Mouse (Mus musculus): Measurements from ENCODE around the gene Chrm2.

Chrm2 gene

DNA sequence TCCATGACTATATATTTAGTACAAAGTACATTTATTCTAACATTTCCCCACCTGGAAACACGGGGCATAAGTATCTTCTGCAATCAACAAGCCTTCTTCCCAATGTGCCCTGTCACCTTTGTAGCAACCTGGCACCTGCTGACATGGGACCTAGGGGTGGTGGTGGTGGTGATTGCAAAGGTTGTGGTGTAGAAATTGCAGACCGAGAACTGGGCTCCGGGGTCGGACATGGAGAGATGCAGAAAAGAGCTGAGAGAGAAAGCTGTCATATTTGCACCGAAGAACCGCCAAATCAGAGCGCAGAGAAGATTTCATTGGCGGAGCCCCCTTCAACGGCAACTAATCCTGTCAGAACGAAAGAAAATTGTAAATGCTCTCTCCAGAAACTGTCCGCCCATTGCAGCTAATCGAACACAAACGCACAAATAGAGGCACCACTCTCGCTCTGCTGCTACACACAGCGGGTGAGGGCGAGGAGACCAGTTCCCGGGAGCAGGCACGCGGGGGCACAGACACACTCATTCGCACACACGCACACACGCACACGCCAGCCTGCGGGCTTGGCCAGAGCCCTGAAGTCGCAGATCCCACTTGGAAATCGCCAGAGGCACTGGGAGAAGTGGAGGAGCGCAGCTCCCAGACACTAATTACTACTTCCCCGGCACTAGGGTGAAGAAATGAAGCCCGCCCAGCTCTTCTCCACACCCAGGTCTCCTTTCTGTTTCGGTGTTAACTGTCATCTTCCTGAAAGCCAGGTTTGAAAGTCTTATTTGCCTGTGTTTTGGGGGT is at the start of gene Chrm2:
Chrm2 (plus strand) TSS at position 473 of the 789 bp plus-strand sequence.
- ChIA-PET POLR2A (interaction anchor here in 1 of 4 experiments (0.5 kb wide), 1 partner anchor 942 kb away, joined by 6 read pairs; no protein-coding TSS in a partner anchor), CTCF (no interaction called here)

DNA sequence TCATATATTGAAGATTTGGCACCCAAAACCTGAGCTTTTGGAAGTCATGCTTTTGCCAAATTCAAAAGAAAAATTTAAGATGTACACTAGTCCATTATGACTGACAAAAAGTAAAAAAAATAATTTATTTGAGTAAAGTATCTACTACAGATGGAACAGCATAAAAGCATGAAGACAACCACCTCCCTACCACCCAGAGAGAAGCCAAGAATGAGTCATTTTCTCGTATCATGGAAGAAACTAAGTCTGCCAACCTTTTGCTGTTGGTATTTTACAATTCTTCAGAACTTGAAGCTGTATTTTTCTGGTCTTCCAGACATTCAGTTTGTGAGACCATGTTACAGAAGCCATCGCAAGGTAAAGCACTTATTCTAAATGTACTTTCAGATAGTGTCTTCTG is 13.9 kb upstream of the Chrm2 start:
- ChIA-PET POLR2A (interaction anchor here in 1 of 4 experiments (1.5 kb wide), 1 partner anchor 11 kb away, joined by 3 read pairs; no protein-coding TSS in a partner anchor), CTCF (no interaction called here)

DNA sequence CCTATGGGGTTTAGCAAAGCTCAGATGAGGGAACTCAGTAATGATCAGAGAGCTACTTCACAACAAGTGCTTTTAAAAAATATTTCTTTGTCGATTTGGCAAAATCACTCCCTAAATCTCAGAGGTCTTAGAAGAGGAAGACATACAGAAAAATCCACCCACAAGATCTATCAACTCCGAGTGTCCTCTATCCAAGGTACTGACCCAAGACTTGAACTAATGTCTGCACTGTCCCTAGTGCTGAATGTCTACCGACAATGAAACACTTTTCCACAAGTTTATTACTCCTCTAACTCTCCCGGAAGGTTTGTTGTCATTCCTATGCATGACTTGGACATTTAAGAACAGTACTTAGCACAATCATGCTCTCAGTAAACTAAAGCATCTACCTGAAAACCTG is 9.9 kb upstream of the Chrm2 start:
- POLR2A ChIA-PET: no interaction called here

DNA sequence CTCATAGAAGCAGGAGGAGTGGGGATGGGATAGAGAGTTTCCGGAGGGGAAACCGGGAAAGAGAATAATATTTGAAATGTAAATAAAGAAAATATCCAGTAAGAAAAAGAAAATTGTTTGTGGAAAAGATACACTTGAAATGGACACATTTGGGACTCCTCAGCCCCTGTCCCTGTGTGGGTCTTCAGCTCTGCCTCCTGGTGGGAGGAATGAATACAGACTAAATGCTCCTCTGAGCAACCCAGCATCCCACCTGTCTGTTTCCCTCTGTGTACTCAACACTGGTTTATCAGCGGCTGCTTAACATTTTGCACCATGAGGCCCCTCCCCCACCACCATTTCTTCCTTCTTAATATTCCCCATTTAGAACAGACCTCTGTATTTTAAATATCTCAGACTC is 3.8 kb upstream of the Chrm2 start:
- CTCF ChIA-PET: interaction anchor here in 1 of 4 experiments (1.2 kb wide), 1 partner anchor 9 kb away, joined by 3 read pairs; no protein-coding TSS in a partner anchor
- POLR2A ChIA-PET: interaction anchor here in 1 of 4 experiments (1.2 kb wide), 1 partner anchor 10 kb away, joined by 3 read pairs; no protein-coding TSS in a partner anchor

More for the DNA sequence above, 9.9 kb upstream of the Chrm2 start:
- CTCF ChIA-PET: no interaction called here

DNA sequence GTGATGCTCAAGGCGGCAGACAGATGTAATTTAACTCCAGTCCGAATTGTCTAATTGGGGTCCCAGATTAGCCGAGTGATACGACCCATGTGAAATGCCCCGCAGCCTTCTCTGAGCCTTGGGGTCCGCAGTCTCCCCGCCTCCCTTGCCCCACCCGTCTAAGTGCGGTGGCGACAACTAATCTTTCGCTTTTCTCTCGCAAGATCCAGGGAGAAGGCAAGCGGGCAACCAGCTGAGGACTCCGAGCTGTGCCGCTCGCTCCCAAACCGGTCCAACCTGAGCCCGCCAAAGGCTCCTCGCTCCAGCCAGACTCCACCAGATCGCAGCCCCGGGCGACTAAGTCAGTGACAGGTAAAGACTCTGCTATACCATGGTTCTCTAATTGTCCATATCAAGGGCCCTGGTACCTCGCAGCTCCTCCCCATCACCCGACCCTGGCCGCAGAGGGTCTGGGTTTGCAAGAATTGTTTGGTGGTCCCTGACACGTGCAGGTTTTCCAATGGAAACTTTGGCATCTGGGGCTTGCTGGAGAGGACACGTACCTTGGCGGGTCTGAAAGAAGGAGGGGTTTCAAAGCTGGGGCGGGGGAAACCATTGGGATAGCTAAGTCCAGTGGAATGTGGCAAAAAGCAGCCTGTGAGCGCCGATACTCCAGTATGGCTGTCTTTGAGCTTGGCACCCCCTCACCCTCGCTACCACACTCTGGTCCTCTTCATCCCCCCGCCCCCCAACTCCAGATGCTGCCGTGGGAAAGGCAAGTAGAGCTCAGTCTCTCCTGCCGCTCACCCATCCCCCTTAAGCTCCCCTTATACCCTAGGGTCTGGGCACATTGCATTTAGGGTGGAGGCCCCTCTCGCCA is 746 bp downstream of the Chrm2 start:
- CTCF ChIA-PET: interaction anchor here in 1 of 4 experiments (0.7 kb wide), 1 partner anchor 194 kb away, joined by 6 read pairs; no protein-coding TSS in a partner anchor
- POLR2A ChIA-PET: interaction anchor here in 1 of 4 experiments (1.0 kb wide), 1 partner anchor 8 kb away, joined by 3 read pairs; no protein-coding TSS in a partner anchor

DNA sequence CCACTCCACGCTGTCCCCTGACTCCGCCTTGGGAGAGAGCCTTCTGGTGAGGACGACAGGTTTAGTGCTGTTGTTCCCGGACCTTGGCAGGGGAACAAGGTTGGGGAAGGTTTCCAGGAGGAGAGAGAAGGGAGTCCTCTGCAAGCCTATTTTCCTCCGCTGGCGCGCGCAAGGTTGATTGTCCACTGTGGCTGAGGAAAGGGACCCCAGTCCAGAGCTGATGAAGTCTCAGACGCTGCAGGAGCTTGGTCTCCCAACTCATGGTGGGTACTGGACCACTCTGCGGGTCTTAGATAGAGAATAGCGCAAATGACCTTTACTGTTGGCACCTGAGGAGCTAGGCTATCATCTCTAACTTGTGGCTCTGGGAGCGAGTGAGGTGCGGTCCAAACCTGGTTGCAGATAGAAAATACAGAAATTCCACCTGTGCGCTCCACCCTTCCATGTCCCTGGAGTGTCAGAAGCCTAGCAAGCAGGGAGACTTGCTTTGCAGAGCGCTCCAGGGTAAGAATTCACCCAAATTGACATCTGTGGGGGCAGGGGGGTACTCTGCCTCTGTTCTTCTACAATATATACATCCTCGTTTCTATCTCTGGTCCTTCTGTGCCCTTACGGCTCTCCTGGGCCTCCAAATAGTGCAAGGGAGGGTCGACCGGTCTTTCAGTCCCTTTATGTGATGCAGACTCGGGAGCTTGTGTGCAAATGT is 1.5 kb downstream of the Chrm2 start:
- ChIA-PET CTCF (interaction anchor here in 1 of 4 experiments (0.7 kb wide), 1 partner anchor 195 kb away, joined by 6 read pairs; no protein-coding TSS in a partner anchor), POLR2A (interaction anchor here in 1 of 4 experiments (1.0 kb wide), 1 partner anchor 9 kb away, joined by 3 read pairs; no protein-coding TSS in a partner anchor)

DNA sequence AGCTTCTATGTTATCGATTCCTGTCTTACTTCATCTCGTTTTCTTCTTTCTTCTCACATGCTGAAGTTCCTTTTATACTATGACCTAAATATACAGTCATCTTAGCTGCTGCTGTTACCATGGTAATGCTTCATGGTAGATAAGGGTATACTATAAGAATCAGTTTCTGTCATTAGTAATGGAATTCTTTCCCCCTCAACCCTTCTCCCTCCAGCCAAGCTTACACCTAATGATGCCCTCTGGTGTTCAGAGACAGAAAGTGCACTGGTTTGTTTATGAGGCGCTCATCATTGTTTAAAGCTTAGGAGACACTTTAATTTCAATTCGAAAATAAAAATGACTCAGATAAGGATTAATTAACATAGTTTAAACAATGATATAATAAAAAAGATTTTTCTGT is 5.8 kb downstream of the Chrm2 start:
- CTCF ChIA-PET: interaction anchor here (0.6 to 1.1 kb wide), 13 partner anchors 9 to 1688 kb away, joined by 3 to 4 read pairs (median 3); no protein-coding TSS in a partner anchor
- POLR2A ChIA-PET: interaction anchor here in 2 of 4 experiments (0.5 to 1.1 kb wide), 2 partner anchors 12 to 360 kb away, joined by 3 to 4 read pairs; no protein-coding TSS in a partner anchor

DNA sequence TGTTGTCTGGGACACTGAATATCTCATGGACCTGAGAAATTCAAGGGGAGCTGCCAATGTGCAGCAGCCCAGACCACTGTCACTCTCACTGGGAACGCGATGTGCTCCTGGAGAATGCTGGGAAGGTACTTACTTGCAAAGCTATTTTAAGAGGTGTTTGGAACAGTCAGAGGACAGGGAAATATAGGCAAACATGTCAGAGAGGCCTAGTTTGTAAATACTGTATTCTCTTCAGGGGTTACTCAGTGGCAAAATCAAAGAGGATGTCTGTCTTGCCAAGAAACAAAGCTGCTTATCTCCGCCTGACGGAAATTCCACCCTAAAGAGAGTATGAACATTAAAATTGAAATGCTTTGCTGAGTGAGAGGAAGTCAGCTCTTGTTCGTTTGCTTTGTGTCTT is 17.3 kb downstream of the Chrm2 start:
- CTCF ChIA-PET: interaction anchor here in 1 of 4 experiments (0.8 kb wide), 1 partner anchor 11 kb away, joined by 3 read pairs; no protein-coding TSS in a partner anchor
- POLR2A ChIA-PET: interaction anchor here in 1 of 4 experiments (1.3 kb wide), 1 partner anchor 11 kb away, joined by 4 read pairs; no protein-coding TSS in a partner anchor

DNA sequence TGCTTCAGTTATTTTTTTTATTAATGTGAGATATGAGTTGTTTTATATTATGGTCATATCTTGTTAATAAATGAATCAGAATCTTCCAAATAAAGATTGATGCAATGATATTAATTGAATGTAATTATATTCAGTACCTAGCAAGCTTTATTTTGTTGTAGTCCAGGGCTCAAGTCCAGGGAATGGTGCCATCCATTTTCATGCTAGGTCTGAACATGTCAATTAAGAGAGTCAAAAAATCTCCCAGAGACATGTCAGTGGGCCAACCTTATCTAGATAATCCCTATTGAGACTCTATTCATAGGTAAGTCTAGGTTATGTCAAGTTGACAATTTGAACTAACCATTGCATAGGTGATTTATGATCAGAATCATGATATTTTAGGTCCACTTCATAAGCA is 21.1 kb downstream of the Chrm2 start:
- ChIA-PET POLR2A (no interaction called here), CTCF (no interaction called here)

DNA sequence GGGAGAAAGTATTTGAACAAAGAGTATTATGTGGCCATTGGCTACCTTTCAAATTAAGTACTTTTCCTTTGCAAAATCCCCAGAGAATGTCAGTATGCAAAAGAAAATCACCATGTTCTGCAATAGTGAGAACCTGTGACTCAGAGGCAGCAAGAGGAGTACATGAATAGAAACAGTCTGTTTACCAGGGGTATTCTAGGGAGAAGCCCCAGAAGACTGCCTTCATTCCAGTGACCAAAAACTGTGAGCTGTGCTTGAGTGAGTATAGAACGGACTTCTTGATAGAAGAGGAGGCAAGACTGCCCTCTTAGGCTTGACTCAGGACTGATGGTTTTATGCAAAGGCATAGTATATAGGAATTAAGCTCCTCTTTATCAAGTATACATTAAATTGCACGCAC is 22.2 kb downstream of the Chrm2 start:
- ChIA-PET POLR2A (no interaction called here), CTCF (no interaction called here)

DNA sequence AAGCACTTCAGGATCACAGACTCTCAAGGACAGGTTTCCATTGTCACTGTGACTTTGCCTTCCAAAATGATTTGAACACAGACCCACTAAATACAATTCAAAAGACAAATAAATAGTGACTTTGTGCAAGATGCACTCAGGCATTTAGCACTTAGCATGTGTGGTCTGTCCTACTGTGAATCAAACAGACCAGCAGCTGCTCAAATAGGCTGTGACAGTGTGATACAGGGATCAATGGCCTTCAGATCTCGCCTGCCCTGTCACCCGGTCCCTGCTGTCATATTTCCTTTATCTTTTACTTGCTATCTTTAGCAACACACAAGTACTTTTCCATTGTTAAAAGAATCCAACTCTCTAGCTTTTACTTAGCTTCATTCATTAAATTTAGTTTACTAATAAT is 31.8 kb downstream of the Chrm2 start:
- ChIA-PET CTCF (no interaction called here), POLR2A (no interaction called here)

DNA sequence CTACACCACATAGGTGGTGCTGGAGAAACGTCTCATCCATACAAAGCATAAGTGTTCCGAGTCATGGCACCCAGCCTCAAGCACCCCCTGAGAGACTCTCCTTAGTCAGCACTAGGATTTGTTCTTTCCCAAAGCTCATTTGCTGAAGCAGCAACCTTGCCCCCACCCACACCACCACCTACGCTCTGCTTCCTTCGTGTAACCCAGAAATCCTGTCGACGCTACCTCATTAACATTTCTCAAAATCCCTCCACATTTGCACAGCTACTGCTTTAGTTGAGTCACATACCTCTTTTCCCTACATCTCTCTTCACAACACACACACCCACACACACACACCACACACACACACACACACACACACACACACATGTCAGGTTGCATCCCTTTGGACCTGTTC is 50.1 kb downstream of the Chrm2 start:
- CTCF ChIA-PET: no interaction called here
- POLR2A ChIA-PET: no interaction called here

DNA sequence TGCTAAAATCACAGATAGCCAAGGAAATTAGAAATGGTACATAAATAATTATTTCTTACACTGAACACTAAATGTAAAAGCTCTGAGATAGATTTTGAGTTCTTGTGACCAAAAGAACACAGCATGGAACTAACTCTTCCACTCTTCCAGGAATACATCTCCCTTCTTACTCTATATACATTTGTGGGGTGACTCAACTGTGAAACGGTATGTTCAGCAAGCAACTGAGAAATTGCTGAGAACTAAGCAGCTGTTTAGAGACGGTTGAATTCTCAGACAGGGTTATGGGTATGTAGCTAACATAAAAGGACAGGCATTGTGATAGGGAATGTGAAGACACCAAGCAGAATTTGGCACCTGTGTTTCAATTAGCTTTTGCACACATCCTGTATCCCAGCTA is 51.3 kb downstream of the Chrm2 start:
- POLR2A ChIA-PET: no interaction called here
- CTCF ChIA-PET: no interaction called here

DNA sequence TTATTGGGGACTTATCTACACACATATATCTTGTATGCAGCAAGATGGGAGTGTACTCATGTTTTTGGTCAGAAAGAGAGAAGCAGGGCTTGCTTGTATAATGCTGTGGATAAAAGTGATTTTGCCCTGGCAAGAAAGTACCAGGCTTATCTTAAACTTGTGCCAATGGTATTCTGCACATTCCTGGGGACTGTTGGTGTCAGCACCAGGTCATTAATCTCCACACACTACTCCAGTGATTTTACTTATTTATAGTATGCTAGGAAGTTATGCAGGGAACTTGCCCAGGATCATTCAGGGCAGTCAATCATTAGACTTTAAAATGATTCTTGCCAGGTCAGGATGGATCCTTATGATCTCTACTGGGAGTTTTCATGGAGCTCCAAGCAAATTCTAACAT is 63.6 kb downstream of the Chrm2 start:
- CTCF ChIA-PET: no interaction called here

DNA sequence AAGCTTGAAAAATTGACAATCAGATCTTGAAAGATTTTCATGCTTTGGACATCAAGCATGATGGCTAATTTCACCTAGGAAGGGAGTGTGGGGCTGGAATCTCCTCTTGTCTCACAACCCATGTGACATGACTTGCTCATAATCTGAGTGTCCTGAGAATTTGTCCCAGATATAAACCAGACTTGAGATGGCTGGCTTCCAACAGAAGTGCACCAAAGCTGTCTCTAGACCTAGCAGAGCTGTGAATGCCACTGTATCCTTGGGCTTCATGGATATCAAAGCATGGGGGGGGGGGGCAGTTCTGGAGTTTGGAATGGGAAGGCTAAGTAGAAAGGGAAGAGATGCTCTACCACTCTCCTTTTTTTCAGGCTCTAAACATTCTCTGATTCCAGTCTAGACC is 67.2 kb downstream of the Chrm2 start:
- ChIA-PET CTCF (no interaction called here), POLR2A (no interaction called here)

More for the DNA sequence above, 63.6 kb downstream of the Chrm2 start:
- POLR2A ChIA-PET: no interaction called here

DNA sequence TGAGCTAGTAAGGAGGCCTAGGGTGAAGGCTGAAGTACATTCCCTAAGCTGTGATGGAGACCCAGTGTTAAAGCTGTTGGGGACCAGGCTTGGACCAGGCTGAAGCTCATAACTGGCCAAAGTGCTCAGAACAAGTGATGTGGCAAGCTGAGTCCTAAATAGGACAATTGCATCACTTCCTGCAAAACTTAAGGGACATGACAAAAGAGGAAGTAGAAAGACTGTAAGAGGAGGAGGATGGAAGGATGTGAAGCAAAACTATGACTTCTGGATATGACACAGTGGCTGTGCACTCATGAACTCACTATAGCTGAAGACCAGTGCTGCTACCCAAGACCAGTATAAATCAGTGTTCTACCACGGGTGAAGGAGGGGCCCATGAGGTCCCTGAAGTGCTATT is 69.1 kb downstream of the Chrm2 start:
- POLR2A ChIA-PET: no interaction called here
- CTCF ChIA-PET: no interaction called here

DNA sequence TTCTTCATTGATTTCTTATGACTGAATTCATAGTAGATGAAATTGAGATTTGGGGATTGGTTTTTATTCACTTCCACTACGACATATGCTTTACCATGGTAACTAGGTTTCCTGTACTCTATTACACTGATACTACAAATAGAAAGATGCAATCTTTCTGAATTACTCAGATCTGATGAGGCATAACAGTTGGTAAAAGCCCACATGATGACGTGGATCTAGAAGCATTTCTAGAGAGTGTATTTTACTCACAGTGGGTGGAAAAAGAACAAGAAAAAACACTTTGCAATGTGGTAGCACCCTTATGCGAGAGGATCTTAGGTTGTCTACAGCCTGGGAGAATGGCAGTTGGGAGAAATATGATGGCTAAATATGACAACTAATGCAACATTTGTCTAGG is 76.1 kb downstream of the Chrm2 start:
- POLR2A ChIA-PET: no interaction called here
- CTCF ChIA-PET: no interaction called here

DNA sequence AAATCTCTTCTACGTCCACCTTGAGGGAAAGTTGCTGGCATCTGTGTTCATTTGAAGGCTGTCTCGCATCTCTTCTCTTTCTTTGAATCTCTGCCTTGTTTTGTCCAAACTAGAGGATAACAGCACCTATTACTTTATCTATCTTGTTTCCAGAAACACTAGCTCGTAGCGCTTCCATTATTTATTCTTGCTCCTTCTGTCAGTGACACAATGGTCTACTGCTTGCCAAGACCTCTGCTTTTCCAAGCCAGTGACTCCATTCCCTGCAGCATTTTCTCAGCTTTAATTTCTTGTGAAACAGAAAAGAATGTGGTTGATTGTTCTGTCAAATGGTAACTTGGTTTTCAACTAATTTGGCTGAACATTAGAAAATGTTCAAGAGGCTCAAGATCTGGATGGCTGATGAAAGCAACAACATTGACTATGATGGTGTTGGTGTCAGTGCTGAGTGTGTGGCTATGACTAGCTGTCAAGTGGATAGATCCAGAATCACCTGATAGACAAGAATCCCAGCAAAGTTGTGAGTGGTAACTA is 96.3 kb downstream of the Chrm2 start:
- CTCF ChIA-PET: no interaction called here
- POLR2A ChIA-PET: no interaction called here

DNA sequence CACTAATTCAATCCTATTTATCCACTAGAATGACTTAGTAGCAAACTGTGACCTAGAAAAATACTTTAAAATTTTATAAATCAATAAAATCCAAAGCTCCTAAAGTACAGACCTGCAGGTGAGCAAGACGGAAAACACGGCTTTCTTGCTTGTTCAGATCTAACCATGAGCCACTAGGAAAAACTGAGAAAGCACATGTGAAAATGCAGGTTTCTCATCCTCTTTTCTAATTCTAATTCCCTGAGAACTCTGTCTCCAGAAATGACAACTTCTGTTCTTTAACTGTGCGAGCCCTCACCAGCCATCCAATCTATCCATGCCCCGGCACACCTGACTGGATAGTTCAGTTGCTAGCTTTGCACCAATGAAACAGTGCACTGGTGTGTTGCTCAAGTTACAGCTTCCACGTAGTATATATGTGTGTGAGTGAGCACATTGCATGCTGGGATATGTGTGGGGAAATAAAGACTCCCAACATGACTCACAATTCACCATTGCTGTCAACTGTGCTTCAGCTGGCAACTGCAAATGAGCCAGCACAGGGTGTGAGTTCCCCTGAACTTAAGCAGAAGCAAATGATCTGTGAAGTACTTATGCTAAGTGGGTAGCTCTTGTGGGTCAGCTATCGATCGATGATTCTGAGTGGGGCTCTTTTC is 119.3 kb downstream of the Chrm2 start:
- ChIA-PET POLR2A (no interaction called here), CTCF (no interaction called here)
